Mouse (Mus musculus) liver, embryonic 16.5 days (tissue): Measurements from ENCODE around the gene Git2. TPM values are rescaled to one million over a fixed set of nuclear protein-coding genes. Genes with fewer than 3 reads are reported as not detected.

Experiments
- ATAC-seq: fragments of 200-750 bp; cut with Nextera tagmentation; 2 replicates; pipeline ENCODE4 v1.8.0; 2017; ENCODE audit warnings: low read depth, mild to moderate bottlenecking, moderate number of reproducible peaks, moderate library complexity
- H3K27ac ChIP-seq: fragments of 300-500 bp; sonication (generic); 2 replicates; pipeline ENCODE4 v1.5.1; 2014; ENCODE audit warnings: mild to moderate bottlenecking, low read length
- H3K27me3 ChIP-seq: fragments of 300-500 bp; sonication (generic); 2 replicates; pipeline ENCODE4 v1.6.1; 2014; ENCODE audit warnings: low read depth, low read length, mixed read lengths; ENCODE audit not compliant: control insufficient read depth, insufficient read depth
- H3K36me3 ChIP-seq: fragments of 300-500 bp; sonication (generic); 2 replicates; pipeline ENCODE4 v1.6.1; 2014; ENCODE audit warnings: mild to moderate bottlenecking; ENCODE audit not compliant: control insufficient read depth, insufficient read depth
- H3K4me1 ChIP-seq: fragments of 300-500 bp; sonication (generic); 2 replicates; pipeline ENCODE4 v1.6.1; 2014; ENCODE audit warnings: low read depth, low read length, mixed read lengths; ENCODE audit not compliant: control insufficient read depth
- H3K4me2 ChIP-seq: fragments of 300-500 bp; sonication (generic); 2 replicates; pipeline ENCODE4 v1.6.1; 2014; ENCODE audit warnings: low read depth, low read length, mixed read lengths
- H3K4me3 ChIP-seq: fragments of 300-500 bp; sonication (generic); 2 replicates; pipeline ENCODE4 v1.5.1; 2014; ENCODE audit warnings: low read depth, mild to moderate bottlenecking, low read length
- H3K9ac ChIP-seq: fragments of 300-500 bp; sonication (generic); 2 replicates; pipeline ENCODE4 v1.6.1; 2014; ENCODE audit warnings: low read depth, low read length
- H3K9me3 ChIP-seq: fragments of 300-500 bp; sonication (generic); replicated peaks from 2 replicates; pipeline ENCODE4 v1.6.1; 2016; ENCODE audit warnings: low read length; ENCODE audit not compliant: control insufficient read depth
- WGBS: fragments of 180-500 bp; shearing (Covaris S2); extraction: QIAGEN DNeasy Blood & Tissue Kit; methylation state at CpG from one replicate; pipeline ENCODE4 v1.1.7; 2014; ENCODE audit not compliant: insufficient replicate concordance; 5-methylcytosine and 5-hydroxymethylcytosine counted together
- polyA plus RNA-seq: library from polyadenylated mRNA; unstranded; fragments of >200 nt; fragmentation: Nextera tagmentation; extraction: Ambion mirVana; gene quantifications from 2 replicates; pipeline ENCODE4 v1.2.1, GENCODE M21; 2015

The Git2 gene
- polyA plus RNA-seq, 1 experiment from 2014 or later = 16.1 TPM

DNA sequence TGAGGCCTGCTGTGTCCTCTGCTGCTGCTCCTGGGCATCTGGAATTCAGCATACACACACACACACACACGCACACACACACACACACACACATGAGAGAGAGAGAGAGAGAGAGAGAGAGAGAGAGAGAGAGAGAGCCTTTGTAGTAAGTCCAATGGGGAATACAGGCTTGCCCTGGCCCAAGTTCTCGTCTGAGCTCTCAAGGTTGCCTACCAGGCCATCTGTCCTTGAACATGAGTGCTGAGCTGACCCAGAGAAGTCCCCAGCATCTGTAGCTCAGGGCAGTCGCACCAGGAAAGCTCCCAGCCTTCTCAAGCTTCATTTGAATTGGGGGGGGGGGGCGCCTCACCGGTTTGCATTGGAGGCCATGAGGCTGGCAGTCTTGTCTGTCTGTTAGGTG, 9.9 kb upstream of the Git2 start:
- Histone ChIP-seq H3K4me2 (peak overlapping the region; percentile 58), H3K4me1 (peaks cover 46% of the 10 kb centered on the region), H3K27me3 (no peaks in the 10 kb centered on the region), H3K4me3 (no peak overlapping the region), H3K9me3 (no peaks in the 10 kb centered on the region), H3K27ac (peak overlapping the region; percentile 75; the same call in 1 of the 2 replicates), H3K36me3 (peaks cover 22% of the 10 kb centered on the region), H3K9ac (peak overlapping the region; percentile 35; the same call in 1 of the 2 replicates)
- 37% methylated on average over 5 of the region's 5 CpGs for WGBS
- no peak for ATAC-seq

DNA sequence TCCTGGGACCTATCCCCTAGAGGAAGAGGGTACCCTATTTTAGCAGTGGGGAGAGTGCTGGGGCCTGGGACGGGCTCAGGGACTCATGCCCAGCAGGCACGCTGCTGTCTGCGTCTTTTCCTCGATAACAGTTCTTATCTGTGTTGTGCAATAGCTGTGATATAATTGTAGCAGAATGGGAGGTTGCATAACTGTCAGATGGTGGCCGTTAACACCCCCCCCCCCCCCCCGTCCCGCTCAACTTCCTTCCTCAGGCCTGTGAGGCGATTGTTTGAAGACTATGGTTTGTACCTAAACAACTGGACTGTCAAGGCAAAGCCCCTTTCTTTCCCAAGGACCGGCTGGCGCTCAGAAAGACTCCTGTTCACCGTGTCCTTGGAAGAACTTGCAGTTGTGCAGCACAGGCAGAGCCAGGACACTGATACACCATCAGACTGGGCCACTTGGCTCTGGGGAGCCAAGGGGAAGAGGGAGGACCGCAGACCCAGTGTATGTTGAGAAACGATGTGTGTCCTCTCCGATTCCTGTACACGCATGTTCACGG, 9.4 kb upstream of the Git2 start:
- H3K9me3 ChIP-seq = no peaks in the 10 kb centered on the region
- peak; percentile 85 for ATAC-seq
- peaks cover 22% of the 10 kb centered on the region for H3K36me3 ChIP-seq
- no peaks in the 10 kb centered on the region for H3K27me3 ChIP-seq
- WGBS = 7% methylated on average over 16 of the region's 16 CpGs
- H3K9ac ChIP-seq = peak overlapping the region; percentile 35
- peaks cover 50% of the 10 kb centered on the region for H3K4me1 ChIP-seq
- H3K4me2 ChIP-seq = peak overlapping the region; percentile 58
- peak overlapping the region; percentile 75 for H3K27ac ChIP-seq
- no peak overlapping the region for H3K4me3 ChIP-seq

DNA sequence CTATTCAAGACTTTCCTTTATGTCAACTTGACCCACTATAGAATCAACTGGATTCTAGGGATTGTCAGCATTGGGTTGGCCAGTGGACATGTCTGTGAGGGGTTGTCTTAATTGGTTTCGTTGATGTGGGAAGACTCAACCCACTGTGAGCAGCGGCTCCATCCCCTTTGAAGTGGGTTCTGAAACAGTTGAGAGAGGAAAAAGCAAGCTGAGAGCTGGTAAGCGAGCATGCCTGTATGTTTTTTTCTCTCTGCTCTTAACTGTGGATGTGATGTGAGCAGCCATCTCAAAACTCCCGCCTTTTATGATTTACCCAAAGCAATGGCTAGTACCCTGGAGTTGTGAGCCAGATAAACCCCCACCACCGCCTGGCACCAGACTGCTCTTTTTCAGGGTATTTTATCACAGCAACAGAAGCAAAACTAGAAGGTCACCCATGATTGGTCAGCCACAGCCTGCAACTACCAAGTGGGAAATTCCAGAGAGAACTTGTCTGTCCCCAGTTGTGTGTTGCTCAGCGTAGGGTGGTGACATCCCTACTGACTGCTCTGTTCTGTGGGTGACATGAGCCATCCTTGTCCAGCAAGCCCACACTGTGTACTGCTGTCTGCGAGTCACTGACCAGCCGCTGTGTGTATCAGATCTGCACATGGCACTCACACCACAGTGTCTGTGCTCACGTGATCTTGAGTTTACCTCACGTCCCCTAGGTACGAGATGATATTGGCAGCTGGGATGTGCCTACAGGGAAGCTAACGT, 8.3 kb upstream of the Git2 start:
- H3K27ac ChIP-seq = peak overlapping the region; percentile 51
- peaks cover 15% of the 10 kb centered on the region for H3K36me3 ChIP-seq
- H3K4me3 ChIP-seq = no peak overlapping the region
- no peaks in the 10 kb centered on the region for H3K27me3 ChIP-seq
- no peak overlapping the region for H3K4me2 ChIP-seq
- peak; percentile 22; the same call in 1 of the 2 replicates for ATAC-seq
- H3K4me1 ChIP-seq = peaks cover 61% of the 10 kb centered on the region
- 36% methylated on average over 12 of the region's 12 CpGs for WGBS
- H3K9ac ChIP-seq = no peak overlapping the region
- no peaks in the 10 kb centered on the region for H3K9me3 ChIP-seq

DNA sequence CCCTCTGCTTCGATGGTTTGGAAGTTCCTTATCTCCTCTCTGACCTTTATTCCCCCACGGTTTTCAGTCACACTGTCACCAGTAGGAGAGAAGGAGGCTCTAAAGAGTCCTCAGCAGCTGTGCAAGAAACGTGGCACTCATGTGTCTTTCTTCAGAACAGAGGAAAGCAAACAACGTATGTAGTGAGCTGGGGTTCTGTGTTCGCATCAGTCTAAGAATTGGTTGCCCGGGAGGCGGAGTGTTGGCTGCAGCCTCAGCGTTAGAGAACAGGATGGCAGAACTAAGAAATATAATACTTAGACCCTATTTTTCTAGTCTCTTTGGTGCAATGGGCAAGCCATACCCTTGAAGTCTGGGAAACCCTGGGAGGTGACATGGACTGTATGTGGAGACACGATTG, 7.7 kb upstream of the Git2 start:
- no peaks in the 10 kb centered on the region for H3K27me3 ChIP-seq
- WGBS = 42% methylated on average over 9 of the region's 9 CpGs
- peak overlapping the region; percentile 25; the same call in 1 of the 2 replicates for H3K27ac ChIP-seq
- peaks cover 66% of the 10 kb centered on the region for H3K4me1 ChIP-seq
- no peak for ATAC-seq
- no peak overlapping the region for H3K4me2 ChIP-seq
- H3K9ac ChIP-seq = no peak overlapping the region
- H3K36me3 ChIP-seq = peaks cover 12% of the 10 kb centered on the region
- H3K9me3 ChIP-seq = no peaks in the 10 kb centered on the region
- H3K4me3 ChIP-seq = no peak overlapping the region

DNA sequence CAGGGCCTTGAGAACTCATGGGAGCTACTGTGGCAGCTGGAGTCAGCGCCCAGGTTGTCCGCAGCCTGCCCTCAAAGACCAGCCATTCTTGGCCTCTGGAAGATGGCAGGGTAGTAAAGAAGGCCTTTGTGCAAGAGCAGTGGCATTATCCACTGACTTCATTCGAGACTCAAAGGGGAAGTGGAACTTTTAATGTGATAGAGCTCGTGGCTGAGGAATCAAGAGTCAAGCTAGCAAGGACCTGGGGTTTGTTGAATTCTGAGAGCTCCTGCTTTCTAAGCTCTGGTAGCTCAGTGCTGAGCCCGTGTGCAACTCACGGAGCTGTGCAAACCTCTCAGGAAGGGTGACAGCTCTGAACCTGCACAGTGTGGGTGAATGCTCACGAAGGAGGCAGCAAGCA, 5.6 kb upstream of the Git2 start:
- Histone ChIP-seq H3K36me3 (no peaks in the 10 kb centered on the region), H3K4me1 (peaks cover 85% of the 10 kb centered on the region), H3K4me3 (no peak overlapping the region), H3K27me3 (no peaks in the 10 kb centered on the region), H3K27ac (no peak overlapping the region), H3K9ac (no peak overlapping the region), H3K4me2 (no peak overlapping the region), H3K9me3 (no peaks in the 10 kb centered on the region)
- ATAC-seq = no peak
- WGBS = 48% methylated on average over 7 of the region's 7 CpGs

DNA sequence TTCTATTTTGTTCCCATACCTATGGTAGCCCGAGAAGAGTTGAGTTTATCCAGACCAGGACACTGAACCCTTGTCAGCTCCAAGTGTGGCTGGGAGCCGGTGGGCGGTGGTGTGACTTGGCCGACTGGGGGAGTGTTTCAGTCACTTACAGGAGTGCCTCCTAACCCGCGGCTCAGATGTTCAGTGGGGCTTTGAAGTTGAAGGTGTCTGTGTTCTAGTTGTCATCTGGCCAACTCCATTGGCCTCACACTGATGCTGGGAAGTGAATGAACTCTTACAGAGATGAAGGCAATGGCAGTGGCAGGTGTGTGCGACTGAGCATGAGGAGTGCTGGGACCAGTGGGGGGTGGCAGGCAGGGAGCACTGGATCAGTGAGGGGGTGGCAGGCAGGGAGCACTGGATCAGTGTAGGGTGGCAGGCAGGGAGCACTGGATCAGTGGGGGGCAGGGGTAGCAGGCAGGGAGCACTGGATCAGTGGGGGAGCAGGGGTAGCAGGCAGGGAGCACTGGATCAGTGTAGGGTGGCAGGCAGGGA, 4.7 kb upstream of the Git2 start:
- Histone ChIP-seq H3K9me3 (no peaks in the 10 kb centered on the region), H3K4me3 (no peak overlapping the region), H3K36me3 (no peaks in the 10 kb centered on the region), H3K9ac (no peak overlapping the region), H3K4me1 (peaks cover 81% of the 10 kb centered on the region), H3K27ac (no peak overlapping the region), H3K4me2 (no peak overlapping the region), H3K27me3 (no peaks in the 10 kb centered on the region)
- no peak for ATAC-seq
- WGBS = 52% methylated on average over 7 of the region's 7 CpGs

DNA sequence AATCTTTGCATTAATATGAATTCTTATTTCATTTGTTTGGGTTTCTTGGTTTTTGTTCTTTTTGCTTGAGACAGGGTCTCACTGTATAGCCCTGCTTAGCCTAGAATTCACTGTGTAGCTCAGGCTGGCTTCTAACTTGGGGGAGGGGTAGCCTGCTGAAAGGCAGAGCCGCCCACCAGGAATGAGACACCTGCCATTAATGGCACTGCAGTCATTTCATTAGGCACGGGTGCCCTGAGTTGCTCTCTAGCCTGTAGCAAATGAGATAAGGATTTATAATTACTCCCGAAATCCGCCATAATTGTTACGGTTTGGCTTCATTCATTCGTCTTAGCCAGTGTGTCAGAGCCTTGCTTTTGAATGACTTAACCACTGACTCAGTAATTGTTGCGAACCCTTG, 857 bp upstream of the Git2 start:
- Histone ChIP-seq H3K4me2 (peak overlapping the region; percentile 78), H3K4me3 (peak overlapping the region; percentile 97), H3K36me3 (no peaks in the 10 kb centered on the region), H3K27ac (peak overlapping the region; percentile 9; the same call in 1 of the 2 replicates), H3K27me3 (no peaks in the 10 kb centered on the region), H3K4me1 (peaks cover 58% of the 10 kb centered on the region), H3K9ac (peak overlapping the region; percentile 97), H3K9me3 (no peaks in the 10 kb centered on the region)
- no peak for ATAC-seq
- 23% methylated on average over 7 of the region's 7 CpGs for WGBS

DNA sequence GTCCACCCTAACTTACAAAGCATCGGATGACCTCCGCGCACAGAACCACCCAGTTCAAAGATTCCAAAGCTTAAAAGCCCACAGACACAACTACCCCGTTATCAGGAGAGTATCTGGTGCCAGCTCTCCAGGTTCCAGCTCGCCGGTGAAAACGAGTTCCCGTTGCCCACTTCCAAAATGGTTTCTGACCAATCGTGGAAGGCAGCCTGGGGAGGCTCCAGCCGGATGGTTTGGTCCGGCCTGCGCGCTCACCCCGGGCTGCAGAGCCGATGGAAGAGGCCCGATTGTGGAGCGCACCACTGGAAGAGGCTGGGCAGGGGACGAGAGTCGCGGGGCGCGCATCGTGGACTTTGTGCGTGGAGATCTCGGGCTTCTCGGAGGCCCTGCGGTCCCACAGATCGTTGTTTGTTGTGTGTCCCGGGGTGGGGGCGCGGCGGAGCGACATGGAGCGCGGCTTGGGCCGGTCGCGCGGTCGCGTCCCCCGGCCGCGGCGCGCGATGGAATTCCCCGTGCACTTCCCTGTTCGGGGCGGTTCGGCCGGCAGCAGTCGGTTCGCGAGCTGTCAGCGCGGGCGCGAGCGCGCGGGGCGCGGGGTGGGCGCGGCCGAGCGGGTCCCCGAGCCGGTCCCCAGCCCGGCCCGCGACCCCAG, 790 bp downstream of the Git2 start, which contains the start of gene Ankrd13a:
TSS of gene Ankrd13a (plus strand) at position 275 of the 649 bp plus-strand sequence.
- Histone ChIP-seq H3K27me3 (no peaks in the 10 kb centered on the region), H3K9ac (peak within 1 kb of the TSS; percentile 97), H3K4me1 (peaks cover 48% of the 10 kb centered on the region), H3K4me3 (peak within 1 kb of the TSS; percentile 97), H3K9me3 (no peaks in the 10 kb centered on the region), H3K27ac (peak within 1 kb of the TSS; percentile 89), H3K4me2 (peak within 1 kb of the TSS; percentile 78), H3K36me3 (no peaks in the 10 kb centered on the region)
- peak; percentile 85 for ATAC-seq
- under 1% methylated on average over 60 of the region's 73 CpGs for WGBS
